In the genomic region with DNA sequence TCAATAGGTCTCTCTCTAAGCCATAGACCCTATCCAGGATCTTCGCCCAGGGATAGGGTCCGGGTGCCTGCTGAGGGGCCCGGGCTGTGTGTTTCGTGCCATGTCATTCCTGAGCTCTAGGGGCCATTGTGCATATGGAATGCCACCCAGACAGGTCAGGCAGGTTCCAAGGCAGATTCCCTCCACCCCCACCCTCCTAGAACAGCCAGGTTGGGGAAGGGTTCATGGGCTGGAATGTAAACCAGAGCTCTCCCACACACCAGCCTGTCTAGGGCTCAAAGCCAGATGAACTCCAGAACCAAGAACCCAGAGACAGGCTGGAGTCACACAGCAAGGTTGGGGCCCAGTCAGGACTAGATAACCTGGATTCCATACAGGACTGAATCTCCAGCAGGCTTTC, we compare ENCODE assay signal across 20 mouse cellular contexts. TPM values are rescaled to one million over a fixed set of nuclear protein-coding genes. Genes with fewer than 3 reads are reported as not detected.
DNase-seq lines count a peak whose midpoint lies in the region; ATAC-seq and TF ChIP-seq lines count a peak whose summit lies in the region.
"Had no signal": no experiment of that assay in that cellular context is flagged by ENCODE, and none has a peak within 500 bp of the region (broad histone marks: within the 10 kb centered on the region; RNA-seq: fewer than 3 reads in every experiment).

No protein-coding gene starts in this region.

- no peak overlapping the region for H3K4me2 ChIP-seq in liver, postnatal 0 days (ENCODE audit: low read depth, low read length)
- no peak overlapping the region for H3K4me2 ChIP-seq in embryonic facial prominence, embryonic 14.5 days (ENCODE audit: low read depth, low read length)
- no peak overlapping the region for H3K4me2 ChIP-seq in stomach, embryonic 14.5 days (replicated peaks; ENCODE audit: low read depth, low read length)
- H3K4me2 ChIP-seq: hindbrain, embryonic 14.5 days; midbrain, embryonic 11.5 days had no signal

- H3K27me3 ChIP-seq in liver, adult 2 months (ENCODE audit: control insufficient read depth, insufficient read depth, low read length): no peaks in the 10 kb centered on the region
- no peaks in the 10 kb centered on the region for H3K27me3 ChIP-seq in liver, postnatal 0 days (ENCODE audit: insufficient read depth, low read length)
- no peaks in the 10 kb centered on the region for H3K27me3 ChIP-seq in embryonic facial prominence, embryonic 14.5 days (replicated peaks; ENCODE audit: control insufficient read depth, insufficient read depth, low read length)
- no peaks in the 10 kb centered on the region for H3K27me3 ChIP-seq in limb, embryonic 10.5 days (ENCODE audit: low read depth, poor library complexity, severe bottlenecking)
- H3K27me3 ChIP-seq in stomach, embryonic 14.5 days (ENCODE audit: control insufficient read depth, insufficient read depth, low read length): no peaks in the 10 kb centered on the region

- TF ChIP-seq POLR2A in liver, adult 2 months (IDR thresholded peaks at IDR 0.05; ENCODE audit: extremely low read depth, insufficient read depth, low read length): no peak

- TF ChIP-seq EP300 in liver, postnatal 0 days (IDR thresholded peaks at IDR 0.05; ENCODE audit: low read depth): no peak

- peak overlapping the region; percentile 78 for H3K9ac ChIP-seq in liver, adult 2 months (ENCODE audit: low read depth, low read length)
- H3K9ac ChIP-seq in liver, postnatal 0 days (replicated peaks): no peak overlapping the region
- no peak overlapping the region for H3K9ac ChIP-seq in embryonic facial prominence, embryonic 14.5 days (ENCODE audit: low read depth, low read length)
- no peak overlapping the region for H3K9ac ChIP-seq in stomach, embryonic 14.5 days (replicated peaks; ENCODE audit: low read depth, low read length)
- H3K9ac ChIP-seq: hindbrain, embryonic 14.5 days; liver, embryonic 14.5 days had no signal

- H3K9me3 ChIP-seq in liver, postnatal 0 days (ENCODE audit: low read length): no peaks in the 10 kb centered on the region
- no peaks in the 10 kb centered on the region for H3K9me3 ChIP-seq in embryonic facial prominence, embryonic 14.5 days (ENCODE audit: control insufficient read depth, low read length)
- no peaks in the 10 kb centered on the region for H3K9me3 ChIP-seq in limb, embryonic 10.5 days (replicated peaks)
- no peaks in the 10 kb centered on the region for H3K9me3 ChIP-seq in stomach, embryonic 14.5 days (ENCODE audit: control insufficient read depth, low read depth, low read length)
- H3K9me3 ChIP-seq: G1E had no signal

- H3K4me1 ChIP-seq in liver, adult 2 months (ENCODE audit: control insufficient read depth, insufficient read depth, low read length): peaks cover 50% of the 10 kb centered on the region
- peaks cover 73% of the 10 kb centered on the region for H3K4me1 ChIP-seq in liver, postnatal 0 days (ENCODE audit: insufficient read depth)
- H3K4me1 ChIP-seq in embryonic facial prominence, embryonic 14.5 days (ENCODE audit: control insufficient read depth, insufficient read depth, low read length): peaks cover 19% of the 10 kb centered on the region
- peaks cover 23% of the 10 kb centered on the region; the same call in 1 of the 2 replicates for H3K4me1 ChIP-seq in limb, embryonic 10.5 days
- H3K4me1 ChIP-seq in stomach, embryonic 14.5 days (ENCODE audit: control insufficient read depth, insufficient read depth, low read length): peaks cover 17% of the 10 kb centered on the region; the same call in 1 of the 2 replicates

- H3K36me3 ChIP-seq in liver, adult 2 months (ENCODE audit: control insufficient read depth, insufficient read depth, low read length): no peaks in the 10 kb centered on the region
- H3K36me3 ChIP-seq in liver, postnatal 0 days (replicated peaks; ENCODE audit: insufficient read depth, low read length): no peaks in the 10 kb centered on the region
- no peaks in the 10 kb centered on the region for H3K36me3 ChIP-seq in embryonic facial prominence, embryonic 14.5 days (ENCODE audit: control insufficient read depth, insufficient read depth, low read length)
- H3K36me3 ChIP-seq in limb, embryonic 10.5 days: no peaks in the 10 kb centered on the region
- H3K36me3 ChIP-seq in stomach, embryonic 14.5 days (ENCODE audit: control insufficient read depth, insufficient read depth, low read length): no peaks in the 10 kb centered on the region

- H3K4me3 ChIP-seq in liver, adult 2 months (ENCODE audit: insufficient read depth, low read depth, low read length): peak overlapping the region; percentile 61; the same call in 1 of the 2 replicates
- no peak overlapping the region for H3K4me3 ChIP-seq in liver, postnatal 0 days (ENCODE audit: low read depth, low read length)
- H3K4me3 ChIP-seq in embryonic facial prominence, embryonic 14.5 days (ENCODE audit: low read depth, low read length): no peak overlapping the region
- no peak overlapping the region for H3K4me3 ChIP-seq in limb, embryonic 10.5 days
- H3K4me3 ChIP-seq in stomach, embryonic 14.5 days (ENCODE audit: low read depth, low read length): no peak overlapping the region

- ATAC-seq in liver, postnatal 0 days: no peak
- peak; percentile 38 for ATAC-seq in embryonic facial prominence, embryonic 14.5 days (ENCODE audit: low read depth)
- peak; percentile 29 for ATAC-seq in stomach, embryonic 14.5 days (ENCODE audit: insufficient number of reproducible peaks, insufficient read depth, low FRiP score, low read depth)
- ATAC-seq in cerebellum, adult (ENCODE audit: insufficient number of reproducible peaks, low FRiP score, low TSS enrichment): no peak
- ATAC-seq: forebrain, embryonic 14.5 days had no signal

- H3K27ac ChIP-seq in liver, adult 2 months (replicated peaks; ENCODE audit: insufficient read depth, low read depth, low read length): peak overlapping the region; percentile 93
- no peak overlapping the region; the same call in 1 of the 2 replicates for H3K27ac ChIP-seq in liver, postnatal 0 days (ENCODE audit: low read depth)
- no peak overlapping the region for H3K27ac ChIP-seq in embryonic facial prominence, embryonic 14.5 days (replicated peaks; ENCODE audit: low read depth, low read length)
- H3K27ac ChIP-seq in limb, embryonic 10.5 days: peak overlapping the region; percentile 28; the same call in 1 of the 2 replicates
- peak overlapping the region; percentile 33; the same call in 1 of the 2 replicates for H3K27ac ChIP-seq in stomach, embryonic 14.5 days (ENCODE audit: low read length)
- H3K27ac ChIP-seq: hindbrain, embryonic 14.5 days; liver, embryonic 14.5 days had no signal

- no peaks in the 10 kb centered on the region; the same call in 1 of the 2 replicates for H3K79me2 ChIP-seq in liver, adult 2 months (ENCODE audit: control insufficient read depth, insufficient read depth, low read length)

- no peak for TF ChIP-seq CTCF in liver, adult 2 months (IDR thresholded peaks at IDR 0.05; ENCODE audit: low read depth, low read length)
- no peak for TF ChIP-seq CTCF in liver, postnatal 0 days (IDR thresholded peaks at IDR 0.05; ENCODE audit: low read depth)

- WGBS in liver, adult 2 months: 80% methylated on average over 4 of the region's 4 CpGs
- 80% methylated on average over 4 of the region's 4 CpGs for WGBS in liver, postnatal 0 days (ENCODE audit: insufficient replicate concordance)
- WGBS in embryonic facial prominence, embryonic 14.5 days: 59% methylated on average over 4 of the region's 4 CpGs
- WGBS in limb, embryonic 10.5 days: 86% methylated on average over 4 of the region's 4 CpGs
- WGBS in stomach, embryonic 14.5 days: 60% methylated on average over 4 of the region's 4 CpGs

- intact Hi-C loops in left cerebral cortex, postnatal 25 days (cut with DNase I): no loop called here

- DNase-seq in liver, adult 2 months (ENCODE audit: extremely low read depth, low read depth, low spot score): peak; percentile 73
- DNase-seq in liver, postnatal 0 days: no peak
- DNase-seq in embryonic facial prominence, embryonic 14.5 days (ENCODE audit: low spot score): peak; percentile 53
- DNase-seq in limb, embryonic 10.5 days (ENCODE audit: low spot score): no peak
- no peak for DNase-seq in left cerebral cortex, postnatal 25 days (ENCODE audit: low spot score in 2 of 2)
- DNase-seq: adrenal gland, adult 8-10 months; cerebellum, adult 18-20 months; heart, postnatal 10 days; layer of hippocampus, adult 9-11 months; right cerebral cortex, postnatal 4 days; thymus, postnatal 36 days had no signal

RNA-seq across cellular contexts. Expression of a gene that starts 16.2 kb away (rescaled TPM):
- 25.4 and 41.1 TPM in 2 replicates for total RNA-seq in liver, adult 2 months (2014; rRNA removed)
- 47.3 and 65.1 TPM in 2 replicates for polyA plus RNA-seq in liver, adult 2 months (2012; rRNA removed)
- polyA plus RNA-seq in liver, postnatal 0 days (2015; fragmentation: Nextera tagmentation; extraction: Ambion mirVana): 4.1 and 4.9 TPM in 2 replicates
- polyA plus RNA-seq in embryonic facial prominence, embryonic 14.5 days (2014; fragmentation: Nextera tagmentation; extraction: Ambion mirVana): 6.0 and 9.5 TPM in 2 replicates
- 2.8 and 3.0 TPM in 2 replicates for polyA plus RNA-seq in limb, embryonic 10.5 days (2016; fragmentation: Nextera tagmentation; extraction: Ambion mirVana)
- polyA plus RNA-seq in stomach, embryonic 14.5 days (2014; fragmentation: Nextera tagmentation; extraction: Ambion mirVana): 2.3 and 3.0 TPM in 2 replicates
- total RNA-seq in left cerebral cortex, postnatal 25 days (2021): 10 to 100 TPM; 58.0 to 58.3 TPM

RNA-seq across cellular contexts. Expression of a gene that starts 32.4 kb away (rescaled TPM):
- total RNA-seq in liver, adult 2 months (2014; rRNA removed): 13.7 and 18.8 TPM in 2 replicates
- polyA plus RNA-seq in liver, adult 2 months (2012; rRNA removed): 14.8 and 21.6 TPM in 2 replicates
- 40.2 and 44.5 TPM in 2 replicates for polyA plus RNA-seq in liver, postnatal 0 days (2015; fragmentation: Nextera tagmentation; extraction: Ambion mirVana)
- 114 and 123 TPM in 2 replicates for polyA plus RNA-seq in embryonic facial prominence, embryonic 14.5 days (2014; fragmentation: Nextera tagmentation; extraction: Ambion mirVana)
- polyA plus RNA-seq in limb, embryonic 10.5 days (2016; fragmentation: Nextera tagmentation; extraction: Ambion mirVana): 234 and 274 TPM in 2 replicates
- 121 and 126 TPM in 2 replicates for polyA plus RNA-seq in stomach, embryonic 14.5 days (2014; fragmentation: Nextera tagmentation; extraction: Ambion mirVana)
- total RNA-seq in left cerebral cortex, postnatal 25 days (2021): 10 to 100 TPM; 49.4 to 54.6 TPM

RNA-seq across cellular contexts. Expression of a gene that starts 38.2 kb away (rescaled TPM):
- total RNA-seq in liver, adult 2 months (2014; rRNA removed): 13.6 and 16.2 TPM in 2 replicates
- 33.7 and 44.3 TPM in 2 replicates for polyA plus RNA-seq in liver, adult 2 months (2012; rRNA removed)
- 0.79 and 1.2 TPM in 2 replicates for polyA plus RNA-seq in liver, postnatal 0 days (2015; fragmentation: Nextera tagmentation; extraction: Ambion mirVana)
- polyA plus RNA-seq in embryonic facial prominence, embryonic 14.5 days (2014; fragmentation: Nextera tagmentation; extraction: Ambion mirVana): 1.8 and 2.5 TPM in 2 replicates
- polyA plus RNA-seq in limb, embryonic 10.5 days (2016; fragmentation: Nextera tagmentation; extraction: Ambion mirVana): 0.08 TPM in 1 of 2 replicates, not detected in the other
- 0.51 and 1.7 TPM in 2 replicates for polyA plus RNA-seq in stomach, embryonic 14.5 days (2014; fragmentation: Nextera tagmentation; extraction: Ambion mirVana)
- total RNA-seq in left cerebral cortex, postnatal 25 days (2021): not detected
- total RNA-seq: common myeloid progenitor, adult 5-6 weeks; heart, postnatal 10 days had no signal
- polyA plus RNA-seq: forebrain, embryonic 14.5 days; G1E; midbrain, embryonic 11.5 days; neural tube, embryonic 14.5 days had no signal

Comparison
In these comparisons a context has a peak if more than half of its experiments do, and no peak if none do; other contexts are left out.
1. DNase-seq: peak in liver, adult 2 months (single experiment) and embryonic facial prominence, embryonic 14.5 days (single experiment); none in liver, postnatal 0 days (single experiment), limb, embryonic 10.5 days (single experiment) and left cerebral cortex, postnatal 25 days (0 of 2).
2. H3K27ac ChIP-seq: peak in liver, adult 2 months (single experiment), limb, embryonic 10.5 days (single experiment) and stomach, embryonic 14.5 days (single experiment); none in liver, postnatal 0 days (single experiment) and embryonic facial prominence, embryonic 14.5 days (single experiment).
3. ATAC-seq: peak in embryonic facial prominence, embryonic 14.5 days (single experiment) and stomach, embryonic 14.5 days (single experiment); none in liver, postnatal 0 days (single experiment) and cerebellum, adult (single experiment).